ENCODE assay signal across 13 mouse cellular contexts in the genomic region with DNA sequence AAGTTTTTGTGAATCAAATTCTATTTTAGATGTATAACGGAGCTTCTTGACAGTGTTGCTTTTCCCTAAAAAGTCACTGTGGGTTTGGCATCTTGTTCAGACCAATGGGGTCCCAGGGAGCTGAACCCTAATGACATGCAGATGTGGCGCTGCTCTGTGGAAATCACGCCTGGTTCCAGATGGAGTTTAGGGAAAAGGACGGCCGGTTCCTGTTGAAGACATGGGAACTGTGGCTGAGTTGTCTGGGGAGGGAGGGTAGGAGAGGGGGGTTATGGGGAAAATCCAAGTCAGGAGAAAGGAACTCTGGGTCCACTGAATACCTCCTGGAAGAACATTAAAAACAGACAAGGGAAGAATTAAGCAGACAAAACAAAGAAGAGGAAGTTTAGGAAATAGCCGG.
DNase-seq lines count a peak whose midpoint lies in the region; ATAC-seq and TF ChIP-seq lines count a peak whose summit lies in the region.
"Had no signal": no experiment of that assay in that cellular context is flagged by ENCODE, and none has a peak within 500 bp of the region (broad histone marks: within the 10 kb centered on the region; RNA-seq: fewer than 3 reads in every experiment).

No protein-coding gene starts in this region.

- no peak overlapping the region for H3K9ac ChIP-seq in lung, embryonic 14.5 days
- no peak overlapping the region for H3K9ac ChIP-seq in embryonic facial prominence, embryonic 14.5 days (ENCODE audit: low read depth, low read length)
- no peak overlapping the region for H3K9ac ChIP-seq in limb, embryonic 12.5 days (replicated peaks)
- H3K9ac ChIP-seq: forebrain, embryonic 12.5 days; neural tube, embryonic 12.5 days had no signal

- DNase-seq in lung, embryonic 14.5 days = peak; percentile 68
- no peak for DNase-seq in lung, adult 18-20 months
- peak; percentile 92 for DNase-seq in embryonic facial prominence, embryonic 14.5 days (ENCODE audit: low spot score)
- DNase-seq in skeletal muscle tissue, adult 2 months (ENCODE audit: low read depth, low spot score) = peak; percentile 60
- no peak for DNase-seq in ovary, postnatal 36 days (ENCODE audit: low spot score)
- no peak for DNase-seq in urinary bladder, adult 18-20 months (ENCODE audit: low spot score in 2 of 2)
- DNase-seq: cerebellum, adult 8-10 months; kidney, adult 18-20 months; right cerebral cortex, adult 18-20 months had no signal

- no peaks in the 10 kb centered on the region for H3K9me3 ChIP-seq in lung, embryonic 14.5 days (ENCODE audit: low read depth, low read length)
- H3K9me3 ChIP-seq in embryonic facial prominence, embryonic 14.5 days (ENCODE audit: control insufficient read depth, low read length) = no peaks in the 10 kb centered on the region
- H3K9me3 ChIP-seq in limb, embryonic 12.5 days = no peaks in the 10 kb centered on the region
- H3K9me3 ChIP-seq: forebrain, embryonic 12.5 days; neural tube, embryonic 12.5 days had no signal

- no peaks in the 10 kb centered on the region for H3K4me1 ChIP-seq in lung, embryonic 14.5 days (ENCODE audit: insufficient read depth)
- peaks cover 13% of the 10 kb centered on the region; the same call in 1 of the 2 replicates for H3K4me1 ChIP-seq in embryonic facial prominence, embryonic 14.5 days (ENCODE audit: control insufficient read depth, insufficient read depth, low read length)
- peaks cover 25% of the 10 kb centered on the region for H3K4me1 ChIP-seq in limb, embryonic 12.5 days (replicated peaks)
- H3K4me1 ChIP-seq: forebrain, embryonic 12.5 days; neural tube, embryonic 12.5 days had no signal

- WGBS in lung, embryonic 14.5 days = 32% methylated on average over 6 of the region's 6 CpGs
- WGBS in embryonic facial prominence, embryonic 14.5 days = 24% methylated on average over 6 of the region's 6 CpGs
- 8% methylated on average over 6 of the region's 6 CpGs for WGBS in limb, embryonic 12.5 days

- no peak overlapping the region for H3K4me2 ChIP-seq in lung, embryonic 14.5 days
- 0 out of 2 replicates have a peak overlapping the region, but pooled peaks have one; percentile 1 for H3K4me2 ChIP-seq in embryonic facial prominence, embryonic 14.5 days (ENCODE audit: low read depth, low read length)
- H3K4me2 ChIP-seq in limb, embryonic 12.5 days = peak overlapping the region; percentile 29
- H3K4me2 ChIP-seq: forebrain, embryonic 12.5 days; neural tube, embryonic 12.5 days had no signal

- no peaks in the 10 kb centered on the region for H3K27me3 ChIP-seq in lung, embryonic 14.5 days (ENCODE audit: insufficient read depth, low read length)
- no peaks in the 10 kb centered on the region for H3K27me3 ChIP-seq in embryonic facial prominence, embryonic 14.5 days (replicated peaks; ENCODE audit: control insufficient read depth, insufficient read depth, low read length)
- no peaks in the 10 kb centered on the region for H3K27me3 ChIP-seq in limb, embryonic 12.5 days
- H3K27me3 ChIP-seq: forebrain, embryonic 12.5 days; neural tube, embryonic 12.5 days had no signal

- no peak overlapping the region for H3K4me3 ChIP-seq in lung, embryonic 14.5 days (ENCODE audit: low read depth, low read length)
- no peak overlapping the region for H3K4me3 ChIP-seq in embryonic facial prominence, embryonic 14.5 days (ENCODE audit: low read depth, low read length)
- H3K4me3 ChIP-seq in limb, embryonic 12.5 days (replicated peaks) = no peak overlapping the region
- H3K4me3 ChIP-seq: forebrain, embryonic 12.5 days; neural tube, embryonic 12.5 days had no signal

- no peaks in the 10 kb centered on the region for H3K36me3 ChIP-seq in lung, embryonic 14.5 days (ENCODE audit: insufficient read depth)
- no peaks in the 10 kb centered on the region for H3K36me3 ChIP-seq in embryonic facial prominence, embryonic 14.5 days (ENCODE audit: control insufficient read depth, insufficient read depth, low read length)
- no peaks in the 10 kb centered on the region for H3K36me3 ChIP-seq in limb, embryonic 12.5 days
- H3K36me3 ChIP-seq: forebrain, embryonic 12.5 days; neural tube, embryonic 12.5 days had no signal

- peak; percentile 71; the same call in 1 of the 2 replicates for ATAC-seq in lung, embryonic 14.5 days (ENCODE audit: insufficient read depth)
- ATAC-seq in embryonic facial prominence, embryonic 14.5 days (ENCODE audit: low read depth) = peak; percentile 86
- peak; percentile 90 for ATAC-seq in limb, embryonic 12.5 days (ENCODE audit: insufficient number of reproducible peaks, insufficient read depth, low FRiP score, low TSS enrichment, low read depth)
- ATAC-seq in megakaryocyte-erythroid progenitor cell, adult 5-6 weeks (replicated peaks; ENCODE audit: low FRiP score, low TSS enrichment, poor library complexity, severe bottlenecking) = no peak

- TF ChIP-seq CTCF in lung, embryonic 14.5 days (IDR thresholded peaks at IDR 0.05; ENCODE audit: low read depth) = no peak

- peak overlapping the region; percentile 26; the same call in 1 of the 2 replicates for H3K27ac ChIP-seq in lung, embryonic 14.5 days (ENCODE audit: low read depth)
- H3K27ac ChIP-seq in embryonic facial prominence, embryonic 14.5 days (replicated peaks; ENCODE audit: low read depth, low read length) = peak overlapping the region; percentile 83
- peak overlapping the region; percentile 88 for H3K27ac ChIP-seq in limb, embryonic 12.5 days
- H3K27ac ChIP-seq: forebrain, embryonic 12.5 days; neural tube, embryonic 12.5 days had no signal

Comparison
In these comparisons a context has a peak if more than half of its experiments do, and no peak if none do; other contexts are left out.
1. DNase-seq: peak in lung, embryonic 14.5 days (single experiment), embryonic facial prominence, embryonic 14.5 days (single experiment) and skeletal muscle tissue, adult 2 months (single experiment); none in lung, adult 18-20 months (0 of 2), ovary, postnatal 36 days (single experiment) and urinary bladder, adult 18-20 months (0 of 2).
2. H3K27ac ChIP-seq: peak in every context shown above with its lines; median percentile 88 in limb, embryonic 12.5 days; 83 in embryonic facial prominence, embryonic 14.5 days; 26 in lung, embryonic 14.5 days.